Mouse (Mus musculus) hindbrain, embryonic 11.5 days (tissue): Measurements from ENCODE around the gene Pip5k1c. TPM values are rescaled to one million over a fixed set of nuclear protein-coding genes. Genes with fewer than 3 reads are reported as not detected.

Source experiments
- ATAC-seq: fragments of 200-750 bp; cut with Nextera tagmentation; 2 replicates; pipeline ENCODE4 v1.8.0; 2017; ENCODE audit warnings: mild to moderate bottlenecking, moderate TSS enrichment, moderate library complexity; ENCODE audit not compliant: low FRiP score
- DNase-seq: peaks from one replicate; pipeline ENCODE4 v3.0.0-alpha.2; 2015; ENCODE audit warnings: low spot score
- H3K27ac ChIP-seq: fragments of 300-500 bp; sonication (generic); 2 replicates; pipeline ENCODE4 v1.5.1; 2014; ENCODE audit warnings: mild to moderate bottlenecking, low read depth, low read length
- H3K27me3 ChIP-seq: fragments of 300-500 bp; sonication (generic); 2 replicates; pipeline ENCODE4 v1.6.1; 2014; ENCODE audit warnings: mild to moderate bottlenecking, low read length, moderate library complexity, mixed read lengths; ENCODE audit not compliant: control insufficient read depth, insufficient read depth
- H3K36me3 ChIP-seq: fragments of 300-500 bp; sonication (generic); 2 replicates; pipeline ENCODE4 v1.6.1; 2014; ENCODE audit warnings: mild to moderate bottlenecking, low read length, moderate library complexity, mixed read lengths; ENCODE audit not compliant: control insufficient read depth, insufficient read depth
- H3K4me1 ChIP-seq: fragments of 300-500 bp; sonication (generic); replicated peaks from 2 replicates; pipeline ENCODE4 v1.6.1; 2014; ENCODE audit warnings: low read length, mixed read lengths; ENCODE audit not compliant: control insufficient read depth, insufficient read depth
- H3K4me2 ChIP-seq: fragments of 300-500 bp; sonication (generic); replicated peaks from 2 replicates; pipeline ENCODE4 v1.6.1; 2014; ENCODE audit warnings: mild to moderate bottlenecking, low read depth, low read length
- H3K4me3 ChIP-seq: fragments of 300-500 bp; sonication (generic); 2 replicates; pipeline ENCODE4 v1.5.1; 2014; ENCODE audit warnings: low read depth, low read length
- H3K9ac ChIP-seq: fragments of 300-500 bp; sonication (generic); 2 replicates; pipeline ENCODE4 v1.6.1; 2014; ENCODE audit warnings: low read depth, low read length
- H3K9me3 ChIP-seq: fragments of 300-500 bp; sonication (generic); 2 replicates; pipeline ENCODE4 v1.6.1; 2016; ENCODE audit warnings: low read length; ENCODE audit not compliant: control insufficient read depth
- WGBS: fragments of 180-500 bp; shearing (Covaris S2); extraction: QIAGEN DNeasy Blood & Tissue Kit; methylation state at CpG from one replicate; pipeline ENCODE4 v1.1.7; 2014; 5-methylcytosine and 5-hydroxymethylcytosine counted together
- polyA plus RNA-seq: library from polyadenylated mRNA; unstranded; fragments of >200 nt; fragmentation: Nextera tagmentation; extraction: Ambion mirVana; gene quantifications from 2 replicates; pipeline ENCODE4 v1.2.1, GENCODE M21; 2014

Gene Pip5k1c
- polyA plus RNA-seq, 1 experiment from 2014 or later = 47.0 TPM

- no peaks in the 10 kb centered on the region for H3K9me3 ChIP-seq
- DNase-seq (no peak), ATAC-seq (no peak)
- no peak overlapping the region for H3K9ac ChIP-seq
- H3K4me2 ChIP-seq = no peak overlapping the region
- 92% methylated on average over 21 of the region's 21 CpGs for WGBS
- H3K4me3 ChIP-seq = no peak overlapping the region
- H3K27me3 ChIP-seq = no peaks in the 10 kb centered on the region
- H3K4me1 ChIP-seq = peaks cover 7% of the 10 kb centered on the region; the same call in 1 of the 2 replicates
- peaks cover 2% of the 10 kb centered on the region; the same call in 1 of the 2 replicates for H3K36me3 ChIP-seq
- no peak overlapping the region for H3K27ac ChIP-seq
These were observed 20.4 kb upstream of the Pip5k1c start for GRCm38 (mm10) chr10:81272356-81272755.

GRCm38 (mm10) chr10:81273842-81274241 is 18.9 kb upstream of the Pip5k1c start:
- H3K27ac ChIP-seq = no peak overlapping the region
- H3K9me3 ChIP-seq = no peaks in the 10 kb centered on the region
- DNase-seq = no peak
- no peak overlapping the region for H3K4me2 ChIP-seq
- H3K36me3 ChIP-seq = peaks cover 2% of the 10 kb centered on the region; the same call in 1 of the 2 replicates
- H3K4me1 ChIP-seq = peaks cover 2% of the 10 kb centered on the region; the same call in 1 of the 2 replicates
- no peaks in the 10 kb centered on the region for H3K27me3 ChIP-seq
- no peak for ATAC-seq
- WGBS = 93% methylated on average over 19 of the region's 19 CpGs
- H3K4me3 ChIP-seq = no peak overlapping the region
- H3K9ac ChIP-seq = no peak overlapping the region

DNA sequence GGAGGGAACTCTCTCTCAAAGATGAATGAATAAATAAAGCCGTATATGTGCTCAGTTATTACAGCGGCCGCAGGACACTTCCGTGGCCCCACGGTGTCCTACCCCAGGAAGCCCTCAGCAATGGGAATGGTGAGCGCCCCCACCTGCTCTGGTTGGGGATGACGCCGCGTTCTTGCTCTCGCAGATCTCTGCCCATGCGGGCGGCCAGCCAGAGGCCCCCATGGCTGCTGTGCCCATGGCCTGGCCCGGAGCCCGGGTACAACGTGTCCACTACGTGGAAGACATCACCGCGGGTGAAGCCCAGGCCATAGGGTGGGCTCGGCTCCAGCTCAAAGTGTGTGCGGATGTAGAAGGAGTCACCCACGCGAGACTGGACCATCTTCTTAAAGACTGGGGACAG is 15.1 kb upstream of the Pip5k1c start:
- WGBS = 75% methylated on average over 22 of the region's 22 CpGs
- DNase-seq (no peak), ATAC-seq (no peak)
- no peak overlapping the region for H3K27ac ChIP-seq
- no peaks in the 10 kb centered on the region for H3K9me3 ChIP-seq
- no peak overlapping the region for H3K9ac ChIP-seq
- no peaks in the 10 kb centered on the region for H3K36me3 ChIP-seq
- no peak overlapping the region for H3K4me3 ChIP-seq
- H3K4me1 ChIP-seq = no peaks in the 10 kb centered on the region; the same call in 1 of the 2 replicates
- H3K4me2 ChIP-seq = no peak overlapping the region
- no peaks in the 10 kb centered on the region for H3K27me3 ChIP-seq

DNA sequence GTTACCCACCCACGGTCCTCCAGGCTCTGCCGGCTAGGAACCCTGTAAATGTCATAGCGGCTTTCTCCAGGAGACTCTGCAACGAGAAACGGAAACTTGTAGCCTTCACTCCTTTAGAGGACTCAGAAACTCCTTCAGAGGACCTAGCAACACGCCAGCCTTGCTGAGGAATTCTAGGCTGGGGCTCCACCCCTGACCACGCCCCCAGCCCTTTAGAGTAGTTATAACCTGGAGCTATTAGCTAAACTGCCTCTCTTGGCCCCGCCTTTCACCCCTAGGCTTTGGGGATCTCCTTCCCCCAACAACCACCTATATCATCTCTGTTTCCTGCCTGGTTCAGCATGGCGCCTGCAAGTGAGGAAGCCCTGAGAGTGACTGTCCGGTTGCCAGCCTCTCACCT is 13.3 kb upstream of the Pip5k1c start:
- Histone ChIP-seq H3K36me3 (no peaks in the 10 kb centered on the region), H3K4me2 (no peak overlapping the region), H3K27me3 (peaks cover 14% of the 10 kb centered on the region), H3K4me3 (no peak overlapping the region), H3K9ac (no peak overlapping the region), H3K27ac (no peak overlapping the region), H3K4me1 (no peaks in the 10 kb centered on the region; the same call in 1 of the 2 replicates), H3K9me3 (no peaks in the 10 kb centered on the region)
- peak; percentile 28 for DNase-seq
- WGBS = 44% methylated on average over 10 of the region's 10 CpGs
- no peak for ATAC-seq

- Histone ChIP-seq H3K27ac (no peak overlapping the region), H3K4me1 (peaks cover 3% of the 10 kb centered on the region; the same call in 1 of the 2 replicates), H3K9me3 (no peaks in the 10 kb centered on the region), H3K4me3 (no peak overlapping the region), H3K36me3 (no peaks in the 10 kb centered on the region), H3K27me3 (peaks cover 25% of the 10 kb centered on the region), H3K9ac (no peak overlapping the region), H3K4me2 (no peak overlapping the region)
- no peak for DNase-seq
- WGBS = 51% methylated on average over 6 of the region's 6 CpGs
- no peak for ATAC-seq
These were observed 8.6 kb upstream of the Pip5k1c start for GRCm38 (mm10) chr10:81284189-81284588.

- Histone ChIP-seq H3K4me2 (peak overlapping the region; percentile 74; the same call in 1 of the 2 replicates), H3K9me3 (no peaks in the 10 kb centered on the region), H3K9ac (no peak overlapping the region), H3K27ac (no peak overlapping the region), H3K27me3 (peaks cover 25% of the 10 kb centered on the region), H3K4me1 (peaks cover 3% of the 10 kb centered on the region; the same call in 1 of the 2 replicates), H3K36me3 (no peaks in the 10 kb centered on the region), H3K4me3 (no peak overlapping the region)
- 9% methylated on average over 17 of the region's 17 CpGs for WGBS
- DNase-seq (no peak), ATAC-seq (no peak)
These were observed 8.0 kb upstream of the Pip5k1c start for GRCm38 (mm10) chr10:81284719-81285118.

- Histone ChIP-seq H3K4me3 (peak overlapping the region; percentile 40), H3K27ac (no peak overlapping the region), H3K4me2 (peak overlapping the region; percentile 74), H3K4me1 (0 out of 2 replicates have a peak, but pooled peaks cover 3% of the 10 kb centered on the region), H3K9ac (peak overlapping the region; percentile 58), H3K9me3 (no peaks in the 10 kb centered on the region), H3K27me3 (peaks cover 34% of the 10 kb centered on the region), H3K36me3 (no peaks in the 10 kb centered on the region)
- ATAC-seq (peak; percentile 66), DNase-seq (peak; percentile 97)
- WGBS = 3% methylated on average over 54 of the region's 54 CpGs
These were observed 6.9 kb upstream of the Pip5k1c start for GRCm38 (mm10) chr10:81285694-81286450.

GRCm38 (mm10) chr10:81286586-81286985 is 6.2 kb upstream of the Pip5k1c start:
- Histone ChIP-seq H3K36me3 (no peaks in the 10 kb centered on the region), H3K27me3 (peaks cover 41% of the 10 kb centered on the region), H3K4me3 (no peak overlapping the region), H3K9me3 (no peaks in the 10 kb centered on the region), H3K27ac (no peak overlapping the region), H3K4me2 (no peak overlapping the region), H3K9ac (no peak overlapping the region), H3K4me1 (0 out of 2 replicates have a peak, but pooled peaks cover 3% of the 10 kb centered on the region)
- DNase-seq (no peak), ATAC-seq (no peak)
- 53% methylated on average over 6 of the region's 6 CpGs for WGBS
